Mouse (Mus musculus) frontal cortex, postnatal 14 days (tissue): ENCODE results near the gene Gm20877.
"Not testable (repeated sequence)": the region's sequence is repeated elsewhere in the genome, so short reads cannot be mapped to it uniquely, and the experiment has no call there.

Experiments used
- DNase-seq, 2 experiments: peaks; one replicate each; pipeline ENCODE4 v3.0.0; 2022; ENCODE audit warnings: low spot score in 2 of 2

Gene Gm20877

DNA sequence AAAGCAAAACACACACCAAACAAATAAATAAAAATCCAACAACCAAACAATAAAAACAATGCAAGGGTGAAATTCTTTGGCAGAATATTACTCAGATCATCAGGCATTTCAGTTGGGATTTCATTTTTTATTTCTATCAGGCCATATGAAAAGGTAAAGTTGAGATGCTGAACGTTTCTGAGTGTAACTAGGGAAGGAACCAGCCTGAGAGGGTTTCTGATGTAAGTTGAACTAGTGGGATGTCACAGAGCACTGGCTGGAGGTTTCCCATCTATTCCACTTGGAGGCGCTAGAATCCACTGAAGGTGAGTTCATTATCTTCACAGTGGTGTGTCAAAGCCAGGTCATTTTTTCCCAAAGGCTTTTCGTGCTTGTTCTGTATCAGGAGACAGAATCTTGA, at the start of gene Gm20877:
Gene Gm20877 (plus strand): TSS at position 301 of the 400 bp plus-strand sequence.
- DNase-seq = not testable (repeated sequence)
